Mouse (Mus musculus) urinary bladder, postnatal 14 days (tissue): ENCODE data around the gene Gfi1.

ENCODE experiments used
- DNase-seq: peaks from one replicate; pipeline ENCODE4 v3.0.0; 2021; ENCODE audit warnings: low spot score

The Gfi1 gene

GRCm38 (mm10) chr5:107725435-107726261 lies at the start of gene Gfi1:
TSS of gene Gfi1 (minus strand) at chr5:107726036.
- no peak for DNase-seq

DNA sequence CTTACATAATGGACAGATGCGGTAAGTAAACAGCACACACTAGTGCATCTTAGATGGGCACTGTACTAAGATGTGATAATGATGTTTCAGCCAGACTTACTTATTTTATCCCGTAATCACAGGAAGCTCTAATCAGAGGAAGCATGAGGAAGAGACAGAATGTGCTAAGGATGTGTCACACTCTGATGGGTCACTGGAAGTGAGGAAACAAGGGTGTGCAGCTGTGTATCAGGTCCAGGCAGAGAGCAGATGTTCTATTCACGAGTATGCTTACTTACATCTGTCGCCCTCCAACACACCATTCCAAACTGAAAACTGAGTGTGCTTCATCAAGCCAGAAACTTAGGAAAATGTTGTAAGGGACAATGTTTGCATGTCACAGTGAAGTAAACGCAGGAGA lies 46.2 kb upstream of the Gfi1 start:
- DNase-seq: no peak

DNA sequence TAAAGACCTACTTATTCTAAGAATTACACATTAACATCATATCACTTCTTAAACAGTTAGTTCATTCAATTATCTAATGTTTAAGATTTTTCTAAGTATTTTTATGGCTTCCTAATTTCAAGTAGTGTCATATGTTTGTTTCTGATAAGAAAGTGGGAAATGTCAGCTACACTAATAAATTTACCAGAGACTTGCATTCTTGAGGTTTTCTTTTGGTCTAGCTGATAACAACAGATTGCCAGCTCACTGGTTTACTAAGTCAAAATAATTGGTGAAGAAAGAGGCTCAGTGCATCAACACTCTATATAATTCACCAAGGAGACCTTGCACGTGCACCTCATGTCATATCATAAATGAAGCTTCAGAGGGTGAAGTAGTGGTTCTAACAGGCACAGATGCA lies 42.4 kb upstream of the Gfi1 start:
- DNase-seq: no peak

DNA sequence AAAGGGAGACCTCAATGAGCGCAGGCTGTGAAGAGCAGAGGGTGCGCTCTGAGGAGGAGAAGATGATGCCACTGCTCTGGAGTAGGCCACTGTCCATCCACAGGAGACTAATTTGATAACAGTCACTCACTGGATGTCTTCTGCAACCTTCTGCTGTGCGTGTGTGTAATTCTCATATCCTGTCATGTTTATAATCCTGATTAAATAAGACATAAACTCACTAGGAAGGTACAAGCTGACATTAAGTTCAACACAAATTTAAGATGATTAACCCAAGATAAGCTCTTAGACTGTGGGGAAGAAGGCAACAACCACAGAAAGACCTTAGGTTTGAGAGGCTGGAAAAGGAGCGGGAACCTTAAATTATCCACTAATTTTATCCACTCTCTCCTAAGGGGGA lies 40.1 kb upstream of the Gfi1 start:
- no peak for DNase-seq

GRCm38 (mm10) chr5:107764486-107764885 lies 38.6 kb upstream of the Gfi1 start:
- DNase-seq: no peak

- DNase-seq: no peak
Measured at GRCm38 (mm10) chr5:107763674-107764073, 37.8 kb upstream of the Gfi1 start.

DNA sequence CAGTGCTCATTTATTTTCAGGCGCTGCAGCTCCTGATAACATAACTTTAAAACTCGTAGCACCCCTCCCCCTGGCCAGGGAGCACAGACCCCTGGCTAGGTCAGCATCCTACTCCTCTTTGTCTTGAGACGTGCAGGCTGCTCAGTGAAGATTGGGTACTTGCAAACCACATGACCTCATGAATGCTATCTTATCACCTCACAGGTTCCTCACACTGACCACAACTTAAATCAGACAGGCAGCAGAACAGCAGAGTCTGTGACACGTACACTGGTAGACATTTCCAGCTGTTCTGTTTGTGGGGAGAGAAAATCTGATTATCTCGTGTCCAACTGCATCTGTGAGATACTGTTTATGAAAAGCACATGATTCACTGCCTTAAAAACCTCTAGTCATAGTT lies 33.3 kb upstream of the Gfi1 start:
- no peak for DNase-seq

GRCm38 (mm10) chr5:107756072-107756471 lies 30.2 kb upstream of the Gfi1 start:
- DNase-seq: no peak

- DNase-seq: no peak
Measured at GRCm38 (mm10) chr5:107754740-107755139, 28.9 kb upstream of the Gfi1 start.

GRCm38 (mm10) chr5:107753656-107754055 lies 27.8 kb upstream of the Gfi1 start:
- DNase-seq: no peak

DNA sequence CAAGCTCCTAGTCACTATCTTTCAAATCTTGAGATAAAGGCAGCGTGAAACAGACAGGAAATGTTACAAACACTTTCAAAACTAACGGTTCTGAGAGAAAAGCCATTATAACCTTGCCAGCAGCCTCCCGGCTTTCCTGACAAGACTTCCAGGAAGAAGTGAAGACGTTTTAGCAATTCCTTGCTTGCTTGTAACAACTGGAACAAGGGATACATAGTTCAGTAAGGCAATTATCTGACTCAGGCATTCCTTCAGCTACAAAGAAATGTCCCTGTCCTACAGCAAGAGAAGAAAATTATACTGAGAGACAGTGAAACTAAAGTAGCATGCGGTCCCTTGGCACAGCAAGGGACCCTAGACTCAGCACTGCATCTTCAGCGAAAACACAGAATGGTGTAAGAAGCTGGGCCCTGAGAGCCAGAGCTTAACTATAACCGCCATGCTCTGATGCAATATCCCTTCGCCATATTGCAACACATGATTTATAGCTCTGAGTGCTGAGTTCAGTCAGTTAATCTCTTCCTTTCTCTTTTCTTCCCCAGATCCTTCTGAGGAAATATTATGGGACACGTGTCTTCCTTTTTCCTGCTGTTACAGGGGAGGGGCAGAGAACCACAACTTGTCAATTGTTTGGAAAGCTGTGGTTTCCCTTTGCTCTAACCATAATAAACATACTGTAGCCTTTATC lies 23.5 kb upstream of the Gfi1 start:
- peak; percentile 16 for DNase-seq

DNA sequence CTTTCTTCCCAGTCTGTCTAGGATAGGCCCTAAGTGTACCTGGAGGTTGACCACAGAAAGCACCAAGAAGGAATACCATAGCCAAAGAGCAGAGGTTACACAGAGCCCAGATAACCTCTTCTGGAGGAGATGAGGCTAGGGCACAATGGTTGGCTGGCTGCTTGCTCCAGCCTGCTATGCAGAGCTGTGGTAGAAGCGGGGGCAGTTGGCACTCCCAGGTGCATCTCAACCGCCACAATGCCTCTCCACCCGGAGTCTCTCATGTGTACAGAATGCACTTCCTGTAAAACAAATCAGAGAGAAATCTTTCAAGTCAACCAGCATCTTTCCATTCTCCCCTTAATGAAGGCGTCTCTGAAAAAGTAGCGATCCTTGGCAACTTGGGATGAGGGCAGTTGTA lies 13.2 kb upstream of the Gfi1 start:
- DNase-seq: no peak

- no peak for DNase-seq
Measured at GRCm38 (mm10) chr5:107738296-107738695, 12.5 kb upstream of the Gfi1 start.

DNA sequence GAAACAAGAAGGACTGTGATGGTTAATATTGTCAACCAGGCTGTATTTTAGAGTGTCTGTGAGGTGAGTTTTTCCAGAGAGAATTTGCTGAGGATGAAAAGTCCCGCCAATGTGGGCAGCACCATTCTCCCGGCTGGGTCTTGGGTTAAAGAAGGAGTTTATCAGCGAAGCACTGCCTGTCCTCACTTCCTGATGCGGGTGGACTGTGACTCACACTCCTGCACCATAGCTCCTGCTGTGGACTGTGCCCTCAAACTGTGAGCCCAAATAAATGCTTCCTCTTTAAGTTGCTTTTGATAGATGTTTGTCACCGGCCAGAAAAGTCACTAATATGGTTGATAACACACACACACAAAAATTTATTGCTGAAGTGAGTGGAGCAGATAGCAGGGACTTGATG lies 10.3 kb upstream of the Gfi1 start:
- no peak for DNase-seq

DNA sequence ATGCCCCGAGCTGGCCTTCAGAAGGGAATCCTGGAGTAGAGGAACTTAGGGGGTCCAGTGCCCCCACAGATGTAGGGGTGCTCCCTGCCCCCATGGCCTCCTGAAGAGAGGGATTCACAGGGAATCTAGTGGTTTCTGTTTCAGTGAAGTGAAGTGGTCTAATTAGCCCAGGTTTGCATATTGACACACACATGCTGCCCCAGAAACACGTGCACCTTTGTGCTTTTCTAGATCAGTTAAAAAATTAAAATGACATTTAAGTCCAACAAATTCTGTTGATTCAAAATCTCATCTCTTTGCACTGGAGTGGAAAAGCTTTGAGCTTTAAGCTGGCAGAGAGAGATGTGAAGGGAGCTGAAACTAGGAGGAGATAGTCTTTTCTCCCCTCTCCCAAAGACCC lies 6.0 kb upstream of the Gfi1 start:
- no peak for DNase-seq

GRCm38 (mm10) chr5:107731408-107731807 lies 5.6 kb upstream of the Gfi1 start:
- DNase-seq: no peak

DNA sequence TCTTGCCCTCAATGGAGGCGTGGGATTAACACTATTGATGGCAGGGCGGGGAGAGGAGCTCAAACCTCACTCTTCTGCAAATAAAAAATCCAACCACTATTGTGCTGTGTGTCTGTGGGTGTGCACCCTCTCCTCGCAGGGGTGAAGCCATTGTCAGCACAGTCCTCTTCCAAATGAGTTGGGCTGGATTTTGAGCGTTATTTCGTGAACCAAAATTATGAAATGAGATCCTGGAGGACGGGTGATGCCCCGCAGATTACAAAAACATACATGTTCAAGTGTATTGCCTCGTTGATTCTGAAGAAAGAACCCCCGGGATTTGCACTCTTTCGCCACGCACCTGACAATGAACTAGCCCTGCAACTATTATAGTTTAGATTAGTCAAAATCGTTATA lies 1.2 kb upstream of the Gfi1 start:
- no peak for DNase-seq

- no peak for DNase-seq
Measured at GRCm38 (mm10) chr5:107726281-107727006, 608 bp upstream of the Gfi1 start.

- DNase-seq: no peak
Measured at GRCm38 (mm10) chr5:107724661-107725434, 988 bp downstream of the Gfi1 start.

DNA sequence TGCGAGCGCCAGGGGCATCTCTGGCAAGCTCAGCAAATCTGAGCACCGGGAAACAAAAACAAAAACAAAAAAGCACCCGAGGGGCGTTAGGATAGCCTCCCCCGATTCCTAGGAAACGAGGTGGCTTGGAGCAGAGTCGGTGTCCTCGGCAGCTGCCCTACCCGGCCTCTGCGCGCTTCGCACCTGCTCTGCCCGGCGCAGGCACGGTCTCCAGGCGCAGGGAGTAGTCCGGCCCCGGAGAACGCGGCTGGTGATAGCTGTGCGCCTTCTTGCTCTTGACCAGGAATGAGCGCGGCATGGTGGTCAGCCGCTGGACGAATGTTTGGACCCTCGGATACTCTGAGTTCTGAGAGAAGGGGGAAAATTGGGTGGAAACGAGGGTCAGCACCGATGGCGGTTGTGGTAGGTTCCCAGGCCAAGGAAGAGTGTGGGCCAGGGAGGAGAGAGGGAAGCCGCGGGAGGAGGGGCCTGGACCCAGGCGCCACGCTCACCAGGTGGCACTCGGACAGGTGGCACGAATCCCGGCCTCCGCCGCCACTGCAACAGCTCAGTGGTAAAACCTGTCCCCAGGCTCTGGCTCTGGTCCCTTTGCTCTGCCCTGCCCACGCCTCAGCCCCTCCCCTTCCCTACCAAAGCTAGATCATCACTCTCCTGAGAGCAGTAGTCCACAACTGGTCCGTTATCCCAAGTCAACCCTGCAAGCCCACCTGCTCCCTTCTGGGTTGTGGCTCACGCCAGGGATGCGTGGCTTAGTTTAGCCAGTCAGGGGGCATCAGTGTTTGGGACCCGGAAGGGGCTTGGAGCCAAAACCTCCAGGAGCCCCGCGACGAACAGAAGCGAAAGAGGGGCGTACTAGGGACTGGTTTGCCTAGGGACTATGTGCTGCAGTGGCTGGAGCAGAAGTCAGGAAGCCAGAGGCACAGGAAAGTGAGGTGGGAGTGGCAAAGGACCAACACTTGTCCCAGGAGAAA lies 2.0 kb downstream of the Gfi1 start:
- DNase-seq: peak; percentile 37
